Mouse (Mus musculus): Measurements from ENCODE around the gene Best3. TPM values are rescaled to one million over a fixed set of nuclear protein-coding genes. Genes with fewer than 3 reads are reported as not detected.

Gene Best3
- total RNA-seq, 2 experiments from 2014 or later, result 1.0 to 1.2 TPM

GRCm38 (mm10) chr10:116977858-116978257 is 8.3 kb upstream of the Best3 start:
- DNase-seq (ENCODE audit: low spot score in 2 of 2), result no peak

GRCm38 (mm10) chr10:116978841-116979240 is 7.3 kb upstream of the Best3 start:
- DNase-seq (ENCODE audit: low spot score in 2 of 2), result no peak

GRCm38 (mm10) chr10:116980273-116980672 is 5.8 kb upstream of the Best3 start:
- no peak for DNase-seq (ENCODE audit: low spot score in 2 of 2)

- DNase-seq (ENCODE audit: low spot score in 2 of 2), result peak; percentile 30 to 41
These were observed 5.2 kb upstream of the Best3 start for GRCm38 (mm10) chr10:116980888-116981287.

- DNase-seq (ENCODE audit: low spot score in 2 of 2), result no peak
These were observed 3.6 kb upstream of the Best3 start for GRCm38 (mm10) chr10:116982526-116982925.

- no peak for DNase-seq (ENCODE audit: low spot score in 2 of 2)
These were observed 1.3 kb upstream of the Best3 start for GRCm38 (mm10) chr10:116984836-116985235.

GRCm38 (mm10) chr10:116993971-116994370 is 7.9 kb downstream of the Best3 start:
- DNase-seq (ENCODE audit: low spot score in 2 of 2), result no peak

GRCm38 (mm10) chr10:116995162-116995561 is 9.0 kb downstream of the Best3 start:
- no peak for DNase-seq (ENCODE audit: low spot score in 2 of 2)

GRCm38 (mm10) chr10:116995584-116996235 is 9.6 kb downstream of the Best3 start:
- no peak for DNase-seq (ENCODE audit: low spot score in 2 of 2)

GRCm38 (mm10) chr10:116996236-116996600 is 10.1 kb downstream of the Best3 start:
- DNase-seq (ENCODE audit: low spot score in 2 of 2), result no peak

GRCm38 (mm10) chr10:116998716-116999455 is 12.8 kb downstream of the Best3 start:
- no peak for DNase-seq (ENCODE audit: low spot score in 2 of 2)

- no peak for DNase-seq (ENCODE audit: low spot score in 2 of 2)
These were observed 14.9 kb downstream of the Best3 start for GRCm38 (mm10) chr10:117000975-117001374.

GRCm38 (mm10) chr10:117004695-117005094 is 18.6 kb downstream of the Best3 start:
- no peak for DNase-seq (ENCODE audit: low spot score in 2 of 2)

- no peak for DNase-seq (ENCODE audit: low spot score in 2 of 2)
These were observed 19.8 kb downstream of the Best3 start for GRCm38 (mm10) chr10:117005707-117006464.

GRCm38 (mm10) chr10:117009691-117010090 is 23.6 kb downstream of the Best3 start:
- DNase-seq (ENCODE audit: low spot score in 2 of 2), result no peak

GRCm38 (mm10) chr10:117011047-117011446 is 24.9 kb downstream of the Best3 start:
- DNase-seq (ENCODE audit: low spot score in 2 of 2), result no peak

GRCm38 (mm10) chr10:117013689-117014390 is 27.7 kb downstream of the Best3 start:
- peak in 1 of 2 experiments; percentile 27 for DNase-seq (ENCODE audit: low spot score in 2 of 2)

GRCm38 (mm10) chr10:117014565-117014964 is 28.5 kb downstream of the Best3 start:
- DNase-seq (ENCODE audit: low spot score in 2 of 2), result no peak

GRCm38 (mm10) chr10:117018281-117018840 is 32.2 kb downstream of the Best3 start:
- no peak for DNase-seq (ENCODE audit: low spot score in 2 of 2)

GRCm38 (mm10) chr10:117021020-117021754 is 35.1 kb downstream of the Best3 start:
- DNase-seq (ENCODE audit: low spot score in 2 of 2), result no peak
